Mouse (Mus musculus): ENCODE results near the gene Vsig10. TPM values are rescaled to one million over a fixed set of nuclear protein-coding genes. Genes with fewer than 3 reads are reported as not detected.
"Not testable (repeated sequence)": the region's sequence is repeated elsewhere in the genome, so short reads cannot be mapped to it uniquely, and the experiment has no call there.

Gene Vsig10
- polyA plus RNA-seq, 1 experiment from 2014 or later, result 1.2 TPM

DNA sequence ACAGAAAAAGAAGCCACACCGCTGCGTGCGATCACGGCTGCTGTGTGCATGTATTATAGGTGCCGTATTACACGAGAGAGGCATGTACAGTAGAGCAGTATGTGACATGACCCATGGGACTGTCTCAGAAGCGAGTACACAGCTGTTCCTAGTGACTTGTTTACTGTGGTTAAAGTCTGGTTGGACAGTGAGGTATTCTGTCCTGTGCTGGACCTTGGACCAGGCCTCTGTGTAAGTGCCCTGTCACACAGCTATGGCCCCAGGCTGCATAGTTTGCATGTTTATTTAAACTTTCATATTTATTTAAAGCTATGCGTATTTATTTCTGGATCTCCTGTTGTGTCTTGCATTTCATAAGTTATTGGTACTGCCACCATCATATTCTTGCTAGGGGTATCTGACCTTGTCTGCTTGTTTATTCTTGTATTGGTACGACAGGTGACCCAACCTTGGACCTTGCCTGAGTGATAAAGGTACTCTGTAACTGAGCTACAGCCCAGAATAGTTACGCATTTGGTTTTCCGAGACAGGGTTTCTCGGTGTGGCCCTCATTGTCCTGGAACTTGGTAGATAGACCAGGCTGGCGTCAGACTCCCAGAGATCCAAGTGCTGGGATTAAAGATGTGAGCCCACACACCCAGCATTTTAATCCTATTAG, 47.1 kb downstream of the Vsig10 start:
- Histone ChIP-seq H3K36me3 (ENCODE audit: inconsistent target) (peaks cover 74% of the 10 kb centered on the region), H3K4me3 (ENCODE audit: inconsistent target) (no peak overlapping the region), H3K79me2 (ENCODE audit: inconsistent target) (peaks cover 100% of the 10 kb centered on the region), H3K27ac (no peak overlapping the region)
- WGBS (ENCODE audit: missing documents), result 95% methylated on average over 13 of the region's 13 CpGs

DNA sequence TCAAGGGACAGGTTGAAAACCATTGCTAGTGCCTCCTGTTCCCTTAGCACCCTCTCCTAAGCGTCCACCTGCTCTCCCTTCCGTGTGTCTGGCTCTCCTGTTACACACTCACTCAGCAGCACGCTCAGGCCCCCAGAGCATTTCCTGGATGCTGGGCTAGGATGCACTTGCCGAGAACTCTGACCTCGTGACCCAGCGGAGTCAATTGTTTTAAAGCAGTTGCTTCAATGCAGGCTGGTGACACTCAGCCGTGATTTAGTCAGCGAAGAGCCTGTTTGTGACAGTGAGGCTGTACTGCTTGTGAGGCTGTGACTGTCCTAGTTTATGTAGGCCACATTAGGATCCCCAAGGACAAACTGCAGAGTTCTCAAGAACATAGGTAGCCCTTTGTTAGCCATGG, 48.3 kb downstream of the Vsig10 start:
- H3K79me2 ChIP-seq (ENCODE audit: inconsistent target), result peaks cover 94% of the 10 kb centered on the region
- no peak overlapping the region for H3K27ac ChIP-seq
- no peak overlapping the region for H3K4me3 ChIP-seq (ENCODE audit: inconsistent target)
- peaks cover 86% of the 10 kb centered on the region for H3K36me3 ChIP-seq (ENCODE audit: inconsistent target)
- WGBS (ENCODE audit: missing documents), result 96% methylated on average over 8 of the region's 8 CpGs

DNA sequence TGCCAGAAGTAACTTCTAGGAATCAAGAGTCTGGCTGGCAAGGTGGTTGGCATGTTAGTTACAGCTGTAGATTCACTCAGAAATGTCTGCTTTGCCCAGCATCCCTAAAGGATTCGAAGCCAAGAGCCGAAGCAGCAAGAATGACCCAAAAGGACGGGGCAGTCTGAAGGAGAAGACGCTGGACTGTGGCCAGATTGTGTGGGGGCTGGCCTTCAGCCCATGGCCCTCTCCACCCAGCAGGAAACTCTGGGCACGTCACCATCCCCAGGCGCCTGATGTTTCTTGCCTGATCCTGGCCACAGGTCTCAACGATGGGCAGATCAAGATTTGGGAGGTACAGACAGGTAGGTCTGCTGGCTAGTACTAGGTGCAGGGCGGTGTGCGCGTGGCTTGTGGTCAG, 51.7 kb downstream of the Vsig10 start:
- peaks cover 75% of the 10 kb centered on the region for H3K36me3 ChIP-seq (ENCODE audit: inconsistent target)

DNA sequence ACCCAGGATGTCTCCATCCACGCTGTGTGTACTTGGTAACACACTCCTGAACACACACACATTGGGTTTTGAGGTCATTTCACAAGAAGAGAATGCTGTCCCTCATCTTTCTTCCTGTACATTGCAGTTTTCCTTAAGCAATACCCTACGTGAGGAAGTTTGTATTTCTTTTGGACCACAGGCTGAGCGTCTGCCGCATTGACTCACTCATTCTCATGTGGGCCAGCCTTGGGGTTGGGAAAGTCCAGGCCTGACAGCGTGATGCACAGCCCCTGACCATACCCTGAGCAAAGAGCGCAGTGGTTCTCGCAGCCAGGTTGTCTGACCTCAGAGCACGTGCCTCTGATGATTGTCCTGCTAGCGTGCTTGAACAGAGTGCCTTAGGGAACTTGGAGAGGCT, 54.5 kb downstream of the Vsig10 start:
- Histone ChIP-seq H3K36me3 (ENCODE audit: inconsistent target) (peaks cover 63% of the 10 kb centered on the region), H3K27ac (peak overlapping the region; percentile 39; the same call in 1 of the 2 replicates), H3K79me2 (ENCODE audit: inconsistent target) (peaks cover 45% of the 10 kb centered on the region), H3K4me3 (ENCODE audit: inconsistent target) (no peak overlapping the region)
- WGBS (ENCODE audit: missing documents), result 37% methylated on average over 9 of the region's 9 CpGs

More for the DNA sequence above, 51.7 kb downstream of the Vsig10 start:
- H3K79me2 ChIP-seq (ENCODE audit: inconsistent target), result peaks cover 64% of the 10 kb centered on the region
- H3K4me3 ChIP-seq (ENCODE audit: inconsistent target), result no peak overlapping the region
- 84% methylated on average over 10 of the region's 10 CpGs for WGBS (ENCODE audit: missing documents)
- H3K27ac ChIP-seq, result no peak overlapping the region

DNA sequence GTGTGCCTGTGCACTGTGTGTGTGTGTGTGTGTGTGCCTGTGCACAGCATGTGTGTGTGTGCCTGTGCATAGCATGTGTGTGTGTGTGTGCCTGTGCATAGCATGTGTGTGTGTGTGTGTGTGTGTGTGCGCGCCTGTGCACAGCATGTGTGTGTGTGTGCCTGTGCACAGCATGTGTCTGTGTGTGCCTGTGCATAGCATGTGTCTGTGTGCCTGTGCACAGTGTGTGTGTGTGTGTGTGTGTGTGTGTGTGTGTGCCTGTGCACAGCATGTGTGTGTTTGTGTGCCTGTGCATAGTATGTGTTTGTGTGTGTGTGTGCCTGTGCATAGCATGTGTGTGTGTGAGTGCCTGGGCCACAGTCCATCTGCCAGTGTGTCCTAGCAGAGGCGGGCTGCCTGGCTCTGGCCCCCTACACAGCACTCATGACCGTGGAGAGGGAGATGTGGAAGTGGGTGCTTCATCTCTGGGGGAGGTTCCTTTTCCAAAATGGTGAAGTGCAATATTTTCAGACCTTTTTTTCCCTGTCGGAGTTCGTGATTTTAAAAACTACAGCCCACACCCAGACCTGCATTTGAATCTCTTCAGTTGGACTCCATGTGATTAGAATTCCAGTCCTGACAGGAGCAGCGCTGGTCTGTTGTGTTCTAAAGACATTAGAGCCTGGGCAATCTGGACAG, 55.6 kb downstream of the Vsig10 start:
- peaks cover 63% of the 10 kb centered on the region for H3K36me3 ChIP-seq (ENCODE audit: inconsistent target)
- H3K27ac ChIP-seq, result peak overlapping the region; percentile 39
- no peak overlapping the region for H3K4me3 ChIP-seq (ENCODE audit: inconsistent target)
- 68% methylated on average over 5 of the region's 7 CpGs for WGBS (ENCODE audit: missing documents)
- peaks cover 45% of the 10 kb centered on the region for H3K79me2 ChIP-seq (ENCODE audit: inconsistent target)

DNA sequence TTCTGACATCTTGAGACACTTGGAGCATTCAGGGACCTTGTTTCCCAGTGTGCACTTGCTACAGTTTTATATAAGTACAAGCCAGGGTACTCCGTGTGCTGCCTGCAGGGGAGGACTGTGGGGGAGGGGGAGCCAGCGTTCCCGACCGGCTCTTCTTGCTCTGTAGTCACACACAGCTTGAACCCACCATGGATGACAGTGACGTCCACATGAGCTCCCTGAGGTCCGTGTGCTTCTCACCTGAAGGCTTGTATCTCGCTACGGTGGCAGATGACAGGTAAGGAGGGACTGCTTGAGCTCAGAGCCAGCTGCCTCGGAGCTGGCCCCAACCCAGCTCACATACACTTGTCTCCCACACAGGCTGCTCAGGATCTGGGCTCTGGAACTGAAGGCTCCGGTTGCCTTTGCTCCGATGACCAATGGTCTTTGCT, 57.5 kb downstream of the Vsig10 start:
- peaks cover 57% of the 10 kb centered on the region for H3K36me3 ChIP-seq (ENCODE audit: inconsistent target)
- no peak overlapping the region for H3K4me3 ChIP-seq (ENCODE audit: inconsistent target)
- H3K79me2 ChIP-seq (ENCODE audit: inconsistent target), result peaks cover 34% of the 10 kb centered on the region; the same call in 1 of the 2 replicates
- WGBS (ENCODE audit: missing documents), result 90% methylated on average over 11 of the region's 11 CpGs
- no peak overlapping the region for H3K27ac ChIP-seq

DNA sequence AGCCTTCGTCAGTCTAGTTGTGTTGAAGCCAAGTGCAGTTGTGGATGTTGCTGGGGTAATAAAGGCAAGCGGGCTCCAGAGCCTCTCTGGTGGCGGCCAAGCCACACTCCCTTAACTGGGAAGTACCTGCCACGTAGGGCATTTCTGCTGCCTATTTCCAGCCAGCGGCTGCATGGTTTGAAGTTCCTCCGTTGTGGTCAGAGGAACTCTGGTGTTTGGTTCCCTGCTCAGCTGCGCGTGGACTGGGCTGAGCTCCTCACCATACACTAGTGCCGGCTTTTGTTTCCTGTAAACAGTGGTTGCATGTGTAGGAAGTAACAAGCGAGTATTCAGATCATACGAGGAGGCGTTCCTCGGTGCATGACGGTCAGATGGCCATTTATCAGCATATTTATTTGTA, 58.8 kb downstream of the Vsig10 start:
- Histone ChIP-seq H3K79me2 (ENCODE audit: inconsistent target) (peaks cover 32% of the 10 kb centered on the region; the same call in 1 of the 2 replicates), H3K36me3 (ENCODE audit: inconsistent target) (peaks cover 54% of the 10 kb centered on the region)
- H3K27ac ChIP-seq; H3K4me3 ChIP-seq (ENCODE audit: inconsistent target): not testable (repeated sequence)
- WGBS (ENCODE audit: missing documents), result 8% methylated on average over 14 of the region's 14 CpGs

DNA sequence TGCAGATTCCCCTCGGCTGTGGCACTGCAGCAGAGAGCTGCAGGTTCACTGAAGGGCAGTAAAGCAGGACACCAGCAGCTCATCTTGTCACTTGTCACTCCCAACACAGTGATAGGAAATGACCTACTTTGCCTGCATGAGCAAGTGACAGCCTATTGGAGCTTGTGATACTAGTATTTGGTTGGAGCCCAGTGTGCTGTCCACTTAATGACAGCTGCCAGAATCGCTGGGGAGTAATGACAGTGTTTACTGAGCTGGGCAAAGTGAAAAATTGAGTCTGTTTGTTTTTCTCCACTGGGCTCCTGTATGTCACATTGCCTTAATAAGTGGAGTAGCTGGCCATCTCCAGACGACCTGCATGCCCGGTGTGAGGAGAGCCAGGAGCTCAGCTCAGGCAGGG, 61.3 kb downstream of the Vsig10 start:
- Histone ChIP-seq H3K4me3 (ENCODE audit: inconsistent target) (no peak overlapping the region), H3K79me2 (ENCODE audit: inconsistent target) (peaks cover 32% of the 10 kb centered on the region; the same call in 1 of the 2 replicates), H3K27ac (no peak overlapping the region), H3K36me3 (ENCODE audit: inconsistent target) (peaks cover 64% of the 10 kb centered on the region)
- WGBS (ENCODE audit: missing documents), result 95% methylated on average over 4 of the region's 4 CpGs

DNA sequence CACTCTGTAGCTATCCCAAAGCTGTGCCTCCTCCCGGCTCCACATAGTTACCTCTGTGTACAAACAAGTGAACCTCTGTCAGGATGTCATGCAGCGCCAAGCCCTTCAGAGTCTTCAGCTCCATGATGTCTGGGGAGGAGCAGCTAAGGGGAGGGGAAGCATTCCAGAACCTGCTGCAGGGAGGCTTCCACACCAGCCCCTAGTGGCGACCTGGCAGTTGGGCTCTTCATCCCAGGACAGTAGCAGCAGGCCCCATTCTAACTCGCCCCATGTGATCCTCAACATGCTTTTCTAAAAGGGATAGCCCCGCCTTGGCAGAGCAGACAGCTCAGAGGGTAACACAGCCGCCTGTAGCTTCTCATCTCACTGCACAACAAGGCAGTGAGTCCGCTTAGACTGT, 62.9 kb downstream of the Vsig10 start:
- Histone ChIP-seq H3K4me3 (ENCODE audit: inconsistent target) (no peak overlapping the region), H3K79me2 (ENCODE audit: inconsistent target) (peaks cover 18% of the 10 kb centered on the region; the same call in 1 of the 2 replicates), H3K27ac (no peak overlapping the region), H3K36me3 (ENCODE audit: inconsistent target) (peaks cover 51% of the 10 kb centered on the region)
- WGBS (ENCODE audit: missing documents), result 93% methylated on average over 7 of the region's 7 CpGs

DNA sequence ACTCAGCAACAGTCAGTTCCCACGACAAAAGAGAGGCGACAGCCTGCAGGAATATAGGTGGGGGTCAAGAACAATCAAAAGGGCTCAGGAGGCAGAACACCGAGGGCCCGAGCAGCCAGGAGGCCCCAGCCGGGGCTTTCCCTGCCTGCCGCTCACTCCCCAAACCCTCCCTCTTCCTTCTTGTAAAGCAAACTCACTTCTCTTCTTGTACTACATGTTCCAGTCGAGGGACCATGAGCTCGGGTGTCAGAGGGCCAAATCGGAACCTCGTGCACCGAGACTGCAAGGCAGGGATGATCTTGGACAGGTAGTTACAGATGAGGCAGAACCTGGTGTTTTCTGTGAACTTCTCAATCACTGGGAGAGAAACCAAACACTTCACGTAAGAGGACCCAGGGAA, 64.3 kb downstream of the Vsig10 start:
- WGBS (ENCODE audit: missing documents), result 60% methylated on average over 10 of the region's 12 CpGs
- Histone ChIP-seq H3K36me3 (ENCODE audit: inconsistent target) (peaks cover 47% of the 10 kb centered on the region), H3K27ac (no peak overlapping the region), H3K79me2 (ENCODE audit: inconsistent target) (peaks cover 18% of the 10 kb centered on the region; the same call in 1 of the 2 replicates), H3K4me3 (ENCODE audit: inconsistent target) (no peak overlapping the region)

DNA sequence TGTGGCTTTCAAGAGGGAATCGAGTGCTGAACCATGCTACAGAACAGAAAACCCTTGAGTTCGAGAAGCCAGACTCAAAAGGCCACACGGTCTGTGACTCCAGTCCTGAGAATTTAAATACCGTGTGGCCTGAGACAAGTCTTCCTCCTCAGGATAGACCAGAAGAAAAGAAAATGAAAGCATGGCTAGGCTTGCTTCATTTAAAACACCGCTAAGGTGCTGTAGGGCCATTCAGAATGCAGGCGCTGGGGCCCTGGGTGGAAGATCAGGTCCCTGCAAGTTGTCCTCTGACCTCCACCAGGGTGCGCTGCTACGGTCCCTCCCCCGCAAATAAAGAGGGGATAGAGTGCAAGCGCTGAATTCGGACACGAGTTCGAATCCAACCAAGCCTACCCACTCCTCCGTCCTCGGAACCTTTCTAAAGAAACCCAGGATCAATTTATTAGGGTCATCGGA, 69.4 kb downstream of the Vsig10 start:
- no peaks in the 10 kb centered on the region for H3K79me2 ChIP-seq (ENCODE audit: inconsistent target)
- peak overlapping the region; percentile 74 for H3K4me3 ChIP-seq (ENCODE audit: inconsistent target)
- peaks cover 14% of the 10 kb centered on the region; the same call in 1 of the 2 replicates for H3K36me3 ChIP-seq (ENCODE audit: inconsistent target)
- WGBS (ENCODE audit: missing documents), result 4% methylated on average over 16 of the region's 16 CpGs
- peak overlapping the region; percentile 42 for H3K27ac ChIP-seq

DNA sequence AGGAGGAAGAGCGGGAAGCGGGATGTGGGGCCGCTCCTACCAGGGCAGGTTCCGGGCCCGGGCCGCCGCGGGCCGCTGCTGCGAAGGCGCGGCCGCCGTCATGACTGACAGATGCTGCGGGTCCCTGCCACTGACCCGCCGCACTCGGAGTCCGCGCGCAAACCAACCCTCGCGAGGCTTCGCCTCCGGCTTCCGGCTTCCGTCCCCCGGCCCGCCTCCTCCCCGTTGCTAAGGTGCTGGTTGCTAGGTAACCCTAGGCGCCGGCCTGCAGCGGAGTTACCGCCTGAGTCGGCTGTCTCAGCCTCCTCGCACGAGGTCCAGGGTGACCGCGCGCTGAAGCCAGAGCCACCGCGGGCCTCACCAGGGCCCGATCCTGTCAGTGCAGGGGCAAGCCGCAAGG, 70.0 kb downstream of the Vsig10 start, which contains the start of gene Rfc5:
Gene Rfc5 (minus strand): TSS at position 171 of the 400 bp plus-strand sequence.
- H3K79me2 ChIP-seq (ENCODE audit: inconsistent target), result no peaks in the 10 kb centered on the region
- peak within 1 kb of the TSS; percentile 74 for H3K4me3 ChIP-seq (ENCODE audit: inconsistent target)
- H3K27ac ChIP-seq, result peak within 1 kb of the TSS; percentile 42
- peaks cover 13% of the 10 kb centered on the region; the same call in 1 of the 2 replicates for H3K36me3 ChIP-seq (ENCODE audit: inconsistent target)
- under 1% methylated on average over 43 of the region's 44 CpGs for WGBS (ENCODE audit: missing documents)

DNA sequence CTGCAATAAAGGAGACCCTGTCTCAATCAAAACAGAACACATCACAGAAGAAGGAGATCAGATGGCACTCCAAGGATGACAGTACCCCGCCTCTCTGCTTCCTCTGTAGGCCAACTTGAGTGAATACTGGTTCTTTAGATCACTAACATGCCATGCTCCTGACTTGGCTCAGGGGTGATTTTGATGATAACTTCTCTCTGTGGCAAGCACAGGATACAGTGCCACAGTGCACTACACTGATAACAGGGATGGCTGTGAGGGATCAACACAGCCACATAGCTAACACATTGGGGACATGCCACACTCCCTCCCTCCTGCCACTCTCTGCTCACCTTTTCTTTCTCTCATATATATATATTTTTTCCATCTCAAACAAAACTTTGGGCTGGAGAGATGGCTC, 72.0 kb downstream of the Vsig10 start:
- Histone ChIP-seq H3K27ac (no peak overlapping the region), H3K36me3 (ENCODE audit: inconsistent target) (no peaks in the 10 kb centered on the region), H3K79me2 (ENCODE audit: inconsistent target) (no peaks in the 10 kb centered on the region), H3K4me3 (ENCODE audit: inconsistent target) (no peak overlapping the region)
- 93% methylated on average over 1 of the region's 1 CpGs for WGBS (ENCODE audit: missing documents)

DNA sequence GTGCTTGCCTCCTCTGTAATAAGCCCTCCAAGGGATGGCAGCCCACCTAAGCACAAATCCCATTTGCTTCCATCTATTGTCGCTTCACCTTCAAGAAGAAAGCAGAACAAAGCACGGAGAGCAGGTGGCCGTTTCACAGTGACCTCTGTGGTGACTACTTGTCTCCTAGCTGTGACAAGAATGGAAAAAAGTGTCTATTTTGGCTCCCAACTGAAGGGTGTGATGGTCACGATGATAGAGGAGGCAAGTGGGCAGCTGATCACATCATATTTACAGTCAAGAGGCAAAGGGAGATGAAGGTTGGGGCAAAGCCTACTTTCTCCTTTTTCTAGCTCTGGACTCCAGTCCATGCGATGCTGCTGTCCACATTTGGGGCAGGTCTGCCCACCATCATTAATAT, 77.0 kb downstream of the Vsig10 start:
- Histone ChIP-seq H3K36me3 (ENCODE audit: inconsistent target) (no peaks in the 10 kb centered on the region), H3K27ac (no peak overlapping the region), H3K79me2 (ENCODE audit: inconsistent target) (no peaks in the 10 kb centered on the region), H3K4me3 (ENCODE audit: inconsistent target) (no peak overlapping the region)
- 81% methylated on average over 5 of the region's 5 CpGs for WGBS (ENCODE audit: missing documents)

DNA sequence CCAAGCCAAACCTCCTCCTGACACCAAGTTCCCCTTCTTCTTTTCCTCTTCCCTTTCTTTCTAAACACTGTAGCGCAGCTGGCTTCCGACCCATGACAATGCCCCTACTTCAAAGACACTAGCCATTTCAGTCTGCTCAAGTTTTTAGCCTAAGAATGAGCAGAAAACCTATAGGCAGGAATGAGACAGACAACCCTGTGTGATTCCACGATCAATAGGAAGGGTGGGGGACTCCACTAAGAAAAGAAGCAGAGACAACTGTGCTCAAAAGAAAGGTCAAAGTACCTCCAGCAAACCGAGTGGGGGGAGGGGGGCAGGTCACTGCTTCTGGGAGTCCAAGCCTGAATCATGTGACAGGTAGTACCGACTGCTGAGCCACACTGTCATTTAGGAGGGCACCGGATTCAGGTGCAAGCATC, 77.7 kb downstream of the Vsig10 start:
- no peaks in the 10 kb centered on the region for H3K36me3 ChIP-seq (ENCODE audit: inconsistent target)
- 23% methylated on average over 5 of the region's 6 CpGs for WGBS (ENCODE audit: missing documents)
- H3K79me2 ChIP-seq (ENCODE audit: inconsistent target), result no peaks in the 10 kb centered on the region
- no peak overlapping the region for H3K4me3 ChIP-seq (ENCODE audit: inconsistent target)
- peak overlapping the region; percentile 24; the same call in 1 of the 2 replicates for H3K27ac ChIP-seq

Data from macrophage (primary cell).